Comparison of ENCODE assay signal across 30 mouse cellular contexts in the genomic region with DNA sequence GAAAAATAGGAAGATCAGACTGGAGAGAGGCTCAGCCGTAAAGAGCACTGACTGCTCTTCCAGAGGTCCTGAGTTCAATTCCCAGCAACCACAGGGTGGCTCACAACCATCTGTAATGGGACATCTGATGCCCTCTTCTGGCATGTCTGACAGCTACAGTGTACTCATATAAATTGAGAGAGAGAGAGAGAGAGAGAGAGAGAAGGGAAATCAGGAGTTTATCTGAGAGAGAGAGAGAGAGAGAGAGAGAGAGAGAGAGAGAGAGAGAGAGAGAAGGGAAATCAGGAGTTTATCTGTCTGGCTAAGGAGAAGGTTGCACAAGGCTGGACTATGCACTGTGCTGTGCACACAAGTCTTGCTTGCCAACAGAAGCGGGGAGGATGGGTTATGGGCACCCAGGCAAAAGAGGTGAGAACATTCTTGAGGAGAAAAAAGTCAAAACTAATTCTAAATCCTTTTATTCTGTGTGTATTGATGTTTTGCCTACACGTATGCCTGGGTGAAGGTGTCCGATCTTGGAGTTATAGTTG. TPM values are rescaled to one million over a fixed set of nuclear protein-coding genes. Genes with fewer than 3 reads are reported as not detected.
DNase-seq lines count a peak whose midpoint lies in the region; ATAC-seq and TF ChIP-seq lines count a peak whose summit lies in the region.
"Had no signal": no experiment of that assay in that cellular context is flagged by ENCODE, and none has a peak within 500 bp of the region (broad histone marks: within the 10 kb centered on the region; RNA-seq: fewer than 3 reads in every experiment).

No protein-coding gene starts in this region.

- 0 out of 2 replicates have a peak, but pooled peaks have one; percentile 11 for TF ChIP-seq CTCF in liver, postnatal 0 days (IDR thresholded peaks at IDR 0.05; ENCODE audit: low read depth)

- H3K4me3 ChIP-seq in liver, embryonic 16.5 days (ENCODE audit: low read depth, low read length) = no peak overlapping the region
- H3K4me3 ChIP-seq in liver, embryonic 12.5 days = no peak overlapping the region
- H3K4me3 ChIP-seq in liver, postnatal 0 days (ENCODE audit: low read depth, low read length) = no peak overlapping the region
- H3K4me3 ChIP-seq: embryonic facial prominence, embryonic 13.5 days; forebrain, embryonic 10.5 days; forebrain, embryonic 15.5 days; kidney, embryonic 15.5 days; left cerebral cortex, adult 2 months; limb, embryonic 12.5 days; liver, embryonic 15.5 days; neural tube, embryonic 13.5 days had no signal

- 63% methylated on average over 4 of the region's 4 CpGs for WGBS in liver, embryonic 16.5 days (ENCODE audit: insufficient replicate concordance)
- 71% methylated on average over 4 of the region's 4 CpGs for WGBS in liver, embryonic 12.5 days (ENCODE audit: insufficient replicate concordance)
- whole genome bisulfite sequencing in liver, postnatal 0 days (ENCODE audit: insufficient replicate concordance) = 72% methylated on average over 4 of the region's 4 CpGs

- peak; percentile 42 to 66 for DNase-seq in kidney, postnatal 25 days
- DNase-seq in kidney, adult 18-20 months = no peak
- DNase-seq in liver, postnatal 0 days = peak; percentile 53
- DNase-seq in adrenal gland, postnatal 4 days (ENCODE audit: low spot score in 2 of 2) = no peak
- DNase-seq: adrenal gland, postnatal 10 days; cerebellum, adult 11 months; cerebellum, adult 9-11 months; embryo, embryonic 11 days; gastrocnemius, postnatal 25 days; heart, adult 18-20 months; heart, postnatal 4 days; lung, postnatal 36 days; thymus, postnatal 4 days had no signal

- H3K27ac ChIP-seq in liver, embryonic 16.5 days (ENCODE audit: low read length) = no peak overlapping the region
- no peak overlapping the region for H3K27ac ChIP-seq in liver, embryonic 12.5 days
- no peak overlapping the region for H3K27ac ChIP-seq in liver, postnatal 0 days (ENCODE audit: low read depth)
- H3K27ac ChIP-seq: embryonic facial prominence, embryonic 13.5 days; forebrain, embryonic 10.5 days; forebrain, embryonic 15.5 days; hindbrain, embryonic 14.5 days; kidney, embryonic 15.5 days; left cerebral cortex, adult 2 months; limb, embryonic 12.5 days; liver, embryonic 15.5 days; neural tube, embryonic 13.5 days had no signal

- no peaks in the 10 kb centered on the region for H3K9me3 ChIP-seq in liver, embryonic 16.5 days (replicated peaks; ENCODE audit: control insufficient read depth, low read length)
- H3K9me3 ChIP-seq in liver, embryonic 12.5 days (replicated peaks) = no peaks in the 10 kb centered on the region
- H3K9me3 ChIP-seq in liver, postnatal 0 days (ENCODE audit: low read length) = no peaks in the 10 kb centered on the region
- H3K9me3 ChIP-seq: embryonic facial prominence, embryonic 13.5 days; forebrain, embryonic 10.5 days; forebrain, embryonic 15.5 days; kidney, embryonic 15.5 days; limb, embryonic 12.5 days; liver, embryonic 15.5 days; neural tube, embryonic 13.5 days had no signal

- peaks cover 11% of the 10 kb centered on the region for H3K4me1 ChIP-seq in liver, embryonic 16.5 days (ENCODE audit: control insufficient read depth, low read depth, low read length)
- H3K4me1 ChIP-seq in liver, embryonic 12.5 days = peaks cover 28% of the 10 kb centered on the region
- H3K4me1 ChIP-seq in liver, postnatal 0 days (ENCODE audit: insufficient read depth) = peaks cover 23% of the 10 kb centered on the region

- H3K9ac ChIP-seq in liver, embryonic 16.5 days (ENCODE audit: low read depth, low read length) = no peak overlapping the region
- no peak overlapping the region for H3K9ac ChIP-seq in liver, embryonic 12.5 days
- H3K9ac ChIP-seq in liver, postnatal 0 days (replicated peaks) = no peak overlapping the region
- H3K9ac ChIP-seq: forebrain, embryonic 15.5 days; hindbrain, embryonic 14.5 days; kidney, embryonic 15.5 days; limb, embryonic 12.5 days; liver, embryonic 15.5 days; neural tube, embryonic 13.5 days had no signal

- peak; percentile 46; the same call in 1 of the 2 replicates for ATAC-seq in liver, embryonic 16.5 days (ENCODE audit: low read depth)
- ATAC-seq in liver, embryonic 12.5 days = no peak
- peak; percentile 65 for ATAC-seq in liver, postnatal 0 days
- ATAC-seq: forebrain, embryonic 15.5 days; inflammation-experienced regulatory T-cells, adult 6 months; Patski had no signal

- H3K4me2 ChIP-seq in liver, embryonic 16.5 days (ENCODE audit: low read depth, low read length) = no peak overlapping the region
- H3K4me2 ChIP-seq in liver, embryonic 12.5 days = no peak overlapping the region
- no peak overlapping the region for H3K4me2 ChIP-seq in liver, postnatal 0 days (ENCODE audit: low read depth, low read length)
- H3K4me2 ChIP-seq: embryonic facial prominence, embryonic 13.5 days; forebrain, embryonic 15.5 days; heart, embryonic 11.5 days; hindbrain, embryonic 14.5 days; kidney, embryonic 15.5 days; limb, embryonic 12.5 days; liver, embryonic 15.5 days; midbrain, embryonic 11.5 days; neural tube, embryonic 13.5 days had no signal

- no peaks in the 10 kb centered on the region for H3K36me3 ChIP-seq in liver, embryonic 16.5 days (ENCODE audit: control insufficient read depth, insufficient read depth)
- no peaks in the 10 kb centered on the region for H3K36me3 ChIP-seq in liver, embryonic 12.5 days
- H3K36me3 ChIP-seq in liver, postnatal 0 days (replicated peaks; ENCODE audit: insufficient read depth, low read length) = no peaks in the 10 kb centered on the region
- H3K36me3 ChIP-seq: embryonic facial prominence, embryonic 13.5 days; forebrain, embryonic 10.5 days; forebrain, embryonic 15.5 days; G1E; limb, embryonic 12.5 days; liver, embryonic 15.5 days; neural tube, embryonic 13.5 days had no signal

- TF ChIP-seq EP300 in liver, postnatal 0 days (IDR thresholded peaks at IDR 0.05; ENCODE audit: low read depth) = no peak

- H3K27me3 ChIP-seq in liver, embryonic 16.5 days (ENCODE audit: control insufficient read depth, insufficient read depth, low read depth, low read length) = peaks cover 33% of the 10 kb centered on the region
- peaks cover 61% of the 10 kb centered on the region for H3K27me3 ChIP-seq in liver, embryonic 12.5 days (replicated peaks)
- peaks cover 11% of the 10 kb centered on the region for H3K27me3 ChIP-seq in liver, postnatal 0 days (ENCODE audit: insufficient read depth, low read length)
- H3K27me3 ChIP-seq: CH12.LX; kidney, embryonic 15.5 days; Patski had no signal

RNA-seq across cellular contexts. Expression of a gene that starts 2.2 kb away (rescaled TPM):
- 0.44 and 0.46 TPM in 2 replicates for polyA plus RNA-seq in liver, embryonic 16.5 days (2015; fragmentation: Nextera tagmentation; extraction: Ambion mirVana)
- 0.84 and 0.95 TPM in 2 replicates for polyA plus RNA-seq in liver, embryonic 12.5 days (2016; fragmentation: Nextera tagmentation; extraction: Ambion mirVana)
- 0.15 and 0.34 TPM in 2 replicates for polyA plus RNA-seq in liver, postnatal 0 days (2015; fragmentation: Nextera tagmentation; extraction: Ambion mirVana)
- 1 to 10 TPM; 3.5 to 4.1 TPM for total RNA-seq in adrenal gland, postnatal 4 days (2021)
- polyA plus RNA-seq: G1E had no signal

RNA-seq across cellular contexts. Expression of a gene that starts 2.3 kb away (rescaled TPM):
- polyA plus RNA-seq in liver, embryonic 16.5 days (2015; fragmentation: Nextera tagmentation; extraction: Ambion mirVana) = 2.8 and 3.9 TPM in 2 replicates
- 4.9 and 5.3 TPM in 2 replicates for polyA plus RNA-seq in liver, embryonic 12.5 days (2016; fragmentation: Nextera tagmentation; extraction: Ambion mirVana)
- polyA plus RNA-seq in liver, postnatal 0 days (2015; fragmentation: Nextera tagmentation; extraction: Ambion mirVana) = 2.4 and 2.8 TPM in 2 replicates
- 10 to 100 TPM; 19.8 to 26.5 TPM for total RNA-seq in adrenal gland, postnatal 4 days (2021)

RNA-seq across cellular contexts. Expression of a gene that starts 17.3 kb away (rescaled TPM):
- polyA plus RNA-seq in liver, embryonic 16.5 days (2015; fragmentation: Nextera tagmentation; extraction: Ambion mirVana) = 16.6 and 17.7 TPM in 2 replicates
- 30.4 and 34.4 TPM in 2 replicates for polyA plus RNA-seq in liver, embryonic 12.5 days (2016; fragmentation: Nextera tagmentation; extraction: Ambion mirVana)
- polyA plus RNA-seq in liver, postnatal 0 days (2015; fragmentation: Nextera tagmentation; extraction: Ambion mirVana) = 13.0 and 16.0 TPM in 2 replicates
- 10 to 100 TPM; 41.5 to 50.0 TPM for total RNA-seq in adrenal gland, postnatal 4 days (2021)

RNA-seq across cellular contexts. Expression of a gene that starts 33.4 kb away (rescaled TPM):
- 69.5 and 79.3 TPM in 2 replicates for polyA plus RNA-seq in liver, embryonic 16.5 days (2015; fragmentation: Nextera tagmentation; extraction: Ambion mirVana)
- 217 and 228 TPM in 2 replicates for polyA plus RNA-seq in liver, embryonic 12.5 days (2016; fragmentation: Nextera tagmentation; extraction: Ambion mirVana)
- 70.1 and 76.2 TPM in 2 replicates for polyA plus RNA-seq in liver, postnatal 0 days (2015; fragmentation: Nextera tagmentation; extraction: Ambion mirVana)
- 10 to 100 TPM; 73.2 to 74.9 TPM for total RNA-seq in adrenal gland, postnatal 4 days (2021)

RNA-seq across cellular contexts. Expression of a gene that starts 35.7 kb away (rescaled TPM):
- 34.4 and 36.0 TPM in 2 replicates for polyA plus RNA-seq in liver, embryonic 16.5 days (2015; fragmentation: Nextera tagmentation; extraction: Ambion mirVana)
- 46.6 and 50.8 TPM in 2 replicates for polyA plus RNA-seq in liver, embryonic 12.5 days (2016; fragmentation: Nextera tagmentation; extraction: Ambion mirVana)
- 61.9 and 66.5 TPM in 2 replicates for polyA plus RNA-seq in liver, postnatal 0 days (2015; fragmentation: Nextera tagmentation; extraction: Ambion mirVana)
- total RNA-seq in adrenal gland, postnatal 4 days (2021) = 10 to 100 TPM; 44.8 to 45.4 TPM

Comparison
In these comparisons a context has a peak if more than half of its experiments do, and no peak if none do; other contexts are left out.
1. DNase-seq: peak in kidney, postnatal 25 days (2 of 2) and liver, postnatal 0 days (single experiment); none in kidney, adult 18-20 months (single experiment) and adrenal gland, postnatal 4 days (0 of 2).